Mouse (Mus musculus) right cerebral cortex, postnatal 36 days (tissue): ENCODE results near the gene P4hb.
"Not testable (repeated sequence)": the region's sequence is repeated elsewhere in the genome, so short reads cannot be mapped to it uniquely, and the experiment has no call there.

Experiments used
- DNase-seq, 2 experiments: peaks; one replicate each; pipeline ENCODE4 v3.0.0; 2022; ENCODE audit warnings: low spot score in 2 of 2, mixed read lengths in 1 of 2

The P4hb gene

DNA sequence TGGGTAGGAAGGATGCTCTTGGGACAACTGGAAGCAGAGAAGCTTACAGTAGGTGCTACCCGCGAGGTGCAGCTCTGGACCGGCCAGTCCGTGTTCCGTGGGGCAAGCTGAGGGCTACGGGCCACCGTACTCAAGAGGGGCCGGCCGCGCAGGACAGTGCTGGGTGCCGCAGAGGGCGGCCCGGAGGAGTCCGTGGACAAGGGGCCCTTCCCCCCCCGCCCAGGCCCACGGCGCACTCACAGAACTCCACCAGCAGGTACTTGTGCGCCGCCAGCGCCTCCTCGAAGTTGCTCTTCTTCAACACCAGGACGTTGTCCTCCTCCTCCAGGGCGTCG, 669 bp downstream of the P4hb start:
- DNase-seq, result no peak

DNA sequence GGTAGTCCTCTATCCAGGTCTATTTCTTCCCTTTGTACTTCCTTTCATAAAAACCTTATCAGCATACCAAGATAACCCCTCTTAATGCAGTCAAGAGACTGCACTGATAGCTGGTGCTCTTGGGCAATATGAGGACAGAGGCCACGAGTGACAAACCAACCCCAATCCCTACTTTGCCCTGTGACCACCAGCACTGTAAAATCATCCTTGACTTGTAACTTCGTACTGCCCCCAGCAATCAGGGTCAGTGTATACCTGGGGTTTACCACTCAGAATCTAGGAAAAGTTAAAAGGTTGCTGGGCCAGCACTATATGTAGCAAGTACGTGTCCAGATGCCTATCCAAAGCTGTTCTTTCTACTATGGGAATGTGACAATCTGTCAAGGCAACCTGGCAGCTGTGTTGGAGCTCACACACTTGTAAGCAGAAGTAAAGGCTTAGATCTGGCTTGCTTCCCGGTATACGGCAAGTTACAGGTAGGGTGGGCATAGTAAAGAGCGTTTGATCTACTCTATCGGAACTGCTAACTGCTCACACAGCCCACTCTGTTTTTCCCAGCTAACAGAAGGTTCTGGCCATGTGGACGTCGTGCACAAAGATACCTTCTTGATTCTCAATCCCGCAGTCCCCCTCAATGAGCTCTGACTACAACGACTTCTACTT, 1.2 kb downstream of the P4hb start:
- DNase-seq, result no peak

DNA sequence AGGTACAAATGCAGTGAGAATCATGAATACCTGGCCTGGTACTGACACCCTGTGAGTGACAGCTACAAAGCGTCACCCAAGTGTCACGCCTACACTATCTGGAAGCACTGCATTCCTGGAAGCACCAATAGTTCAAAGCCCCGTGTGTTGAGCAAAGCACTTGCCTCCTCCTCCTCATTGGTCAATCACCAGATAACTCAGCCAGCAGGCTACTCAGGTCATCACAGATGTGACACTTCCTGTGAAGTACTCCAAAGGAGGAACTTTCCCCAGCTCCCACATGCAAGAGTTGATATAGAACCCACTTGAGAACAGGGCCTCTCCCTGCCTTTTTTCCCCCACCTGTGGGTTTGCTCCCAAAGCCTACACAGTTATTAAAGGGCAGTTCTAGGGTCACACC, 1.9 kb downstream of the P4hb start:
- no peak for DNase-seq

DNA sequence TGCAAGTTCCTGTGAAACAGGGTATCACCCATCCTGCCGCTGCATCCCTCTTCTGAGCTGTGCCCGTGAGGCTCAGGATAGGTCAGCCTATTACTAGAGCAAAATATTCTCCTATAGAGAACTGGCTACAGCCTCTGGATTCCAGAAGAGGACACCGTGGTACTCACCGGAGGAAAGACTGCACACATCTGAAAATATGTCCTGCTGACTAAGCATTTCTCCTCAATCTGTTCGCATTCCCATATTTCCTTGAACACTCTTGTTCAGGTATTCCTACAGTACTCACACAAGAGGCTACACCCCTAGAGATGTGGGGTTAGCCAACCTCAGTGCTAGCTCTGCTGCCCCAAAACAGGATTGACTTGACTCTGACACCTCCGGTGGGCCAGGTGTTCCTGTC, 4.7 kb downstream of the P4hb start:
- no peak for DNase-seq

DNA sequence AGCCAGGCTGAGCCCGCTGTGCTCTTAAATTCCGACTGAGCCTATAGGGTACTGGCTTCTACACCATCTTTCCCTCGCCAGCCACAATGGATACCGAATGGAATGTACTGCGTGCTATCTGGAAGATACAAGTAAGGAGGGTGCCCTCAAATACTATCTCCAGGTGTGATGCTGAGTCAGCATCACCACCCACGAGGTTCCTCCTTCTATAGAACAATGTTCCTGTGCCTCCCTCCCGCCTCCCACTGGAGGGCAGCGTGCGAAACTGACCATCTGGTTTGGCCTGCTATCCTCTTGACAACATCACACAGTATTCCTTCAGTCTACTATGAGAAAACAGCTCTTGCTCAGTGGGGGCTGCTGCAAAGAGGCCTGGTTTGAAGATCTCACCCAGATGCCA, 7.9 kb downstream of the P4hb start:
- DNase-seq, result no peak

DNA sequence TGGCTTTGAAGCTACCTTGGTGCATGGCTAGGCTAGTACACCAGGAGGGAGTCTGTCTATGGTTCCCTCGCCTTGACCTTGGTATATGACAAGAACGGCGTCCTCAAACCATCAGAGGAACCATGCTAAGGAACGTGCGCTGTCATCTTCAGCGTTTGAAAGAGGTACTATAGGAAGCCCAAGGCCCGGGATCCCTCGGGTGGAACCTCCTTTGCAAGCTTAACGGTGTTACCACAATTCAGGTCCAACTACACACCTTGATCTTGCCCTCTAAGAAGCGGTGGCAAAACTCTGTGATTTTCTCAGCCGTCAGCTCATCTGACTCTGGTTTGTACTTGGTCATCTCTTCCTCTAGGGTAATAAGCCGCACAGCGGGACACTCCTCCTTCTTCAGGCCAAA, 10.1 kb downstream of the P4hb start:
- no peak for DNase-seq

DNA sequence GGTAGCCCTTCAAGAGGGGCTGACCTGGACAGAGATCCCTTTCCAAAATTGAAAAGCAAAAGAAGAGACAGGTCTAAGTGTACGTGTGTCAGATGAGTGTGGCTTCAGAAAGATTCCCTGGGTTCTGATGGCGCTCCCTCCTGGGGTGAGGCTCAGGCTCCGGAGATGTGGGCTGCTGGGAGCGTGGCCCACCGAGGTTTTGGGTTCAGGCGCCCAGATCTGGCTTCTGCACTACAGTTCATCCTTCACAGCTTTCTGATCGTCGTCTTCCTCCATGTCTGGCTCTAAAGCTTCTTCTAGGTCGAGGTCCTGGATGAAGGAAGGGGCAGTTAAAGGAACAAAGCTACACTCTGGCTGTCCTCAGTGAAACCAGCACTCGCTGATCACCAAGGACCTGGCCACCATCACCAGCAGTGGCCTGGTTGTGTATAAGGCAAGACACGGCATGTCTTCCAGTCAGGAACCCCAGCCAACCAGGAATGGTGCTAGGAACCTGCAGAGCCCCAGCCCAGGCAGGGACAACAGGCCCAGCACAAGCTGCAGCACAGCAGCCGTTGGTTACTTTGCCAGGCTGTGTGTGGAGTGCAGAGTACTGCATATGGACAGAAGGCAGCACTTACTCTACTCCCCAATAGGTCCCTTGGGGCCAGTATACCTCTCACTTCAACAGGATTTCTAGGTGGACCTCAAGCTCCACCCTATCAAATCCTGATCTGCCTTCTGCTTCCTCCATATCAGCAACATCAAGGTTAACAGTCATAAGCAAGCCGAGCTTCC, 11.9 kb downstream of the P4hb start:
- DNase-seq, result no peak

DNA sequence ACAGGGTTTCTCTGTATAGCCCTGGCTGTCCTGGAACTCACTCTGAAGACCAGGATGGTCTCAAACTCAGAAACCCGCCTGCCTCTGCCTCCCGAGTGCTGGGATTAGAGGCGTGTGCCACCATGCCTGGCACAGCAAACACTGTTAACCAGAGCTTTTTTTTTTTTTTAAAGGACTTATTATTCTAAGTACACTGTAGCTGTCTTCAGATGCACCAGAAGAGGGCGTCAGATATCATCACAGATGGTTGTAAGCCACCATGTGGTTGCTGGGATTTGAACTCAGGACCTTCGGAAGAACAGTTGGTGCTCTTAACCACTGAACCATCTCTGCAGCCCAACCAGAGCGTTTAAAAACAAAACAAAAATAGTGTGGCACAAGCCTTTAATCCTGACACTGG, 14.2 kb downstream of the P4hb start:
- DNase-seq, result not testable (repeated sequence)

DNA sequence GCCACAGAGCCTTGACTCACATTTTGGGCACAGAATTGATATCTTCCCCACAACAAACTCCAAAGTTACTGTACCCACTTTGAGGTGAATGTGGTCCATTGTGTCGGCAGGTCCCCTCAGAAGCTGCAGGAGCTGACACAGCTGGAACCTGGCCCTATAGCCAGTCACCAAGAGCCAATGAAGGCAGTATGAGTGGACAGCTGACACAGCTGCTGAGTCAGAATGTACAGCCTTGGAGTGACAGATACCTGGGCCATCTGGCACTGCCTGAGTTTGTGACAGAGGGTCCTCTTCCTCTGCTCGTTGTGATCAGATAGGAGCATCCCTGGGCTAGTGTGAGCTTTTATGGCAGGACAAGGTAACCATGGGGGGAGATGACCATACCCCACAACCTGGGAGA, 17.8 kb downstream of the P4hb start:
- no peak for DNase-seq

DNA sequence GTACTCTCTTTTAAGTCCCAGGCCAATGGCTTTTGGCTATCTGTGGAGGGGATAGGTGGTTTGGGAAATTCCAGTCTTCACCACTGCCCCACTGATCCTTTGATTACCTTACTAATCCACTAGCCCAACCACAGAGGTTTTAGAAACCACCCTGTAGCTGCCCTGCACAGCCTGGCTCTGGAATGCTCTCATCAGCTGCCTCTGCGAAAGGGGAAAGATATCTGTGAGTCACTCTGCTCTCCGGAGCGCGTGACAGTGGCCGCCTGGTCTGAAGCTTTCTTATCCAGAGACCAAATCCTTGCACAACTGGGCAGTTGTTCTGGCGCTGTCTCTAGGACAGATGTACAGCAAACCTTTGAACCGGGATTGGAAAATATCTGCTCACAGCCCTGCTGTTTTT, 18.2 kb downstream of the P4hb start:
- no peak for DNase-seq

DNA sequence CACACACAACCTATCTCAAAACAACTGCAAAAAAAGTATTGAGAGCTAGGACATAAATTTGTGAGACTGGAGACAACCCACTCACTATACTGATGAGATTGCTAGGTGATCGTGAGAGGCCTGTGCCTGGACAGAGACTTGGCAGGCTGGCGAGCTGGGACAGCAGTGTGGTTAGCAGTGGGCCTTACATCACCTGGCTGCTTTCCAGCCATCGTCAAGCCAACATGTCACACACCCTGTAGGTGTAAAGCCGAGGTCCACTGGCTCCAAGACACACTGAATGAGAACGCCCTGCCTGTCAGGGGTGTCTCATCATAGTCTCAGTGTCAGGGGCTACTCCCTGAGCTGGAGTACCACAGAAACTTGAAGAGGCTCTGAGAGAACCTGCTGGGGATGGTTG, 20.3 kb downstream of the P4hb start:
- DNase-seq, result no peak

DNA sequence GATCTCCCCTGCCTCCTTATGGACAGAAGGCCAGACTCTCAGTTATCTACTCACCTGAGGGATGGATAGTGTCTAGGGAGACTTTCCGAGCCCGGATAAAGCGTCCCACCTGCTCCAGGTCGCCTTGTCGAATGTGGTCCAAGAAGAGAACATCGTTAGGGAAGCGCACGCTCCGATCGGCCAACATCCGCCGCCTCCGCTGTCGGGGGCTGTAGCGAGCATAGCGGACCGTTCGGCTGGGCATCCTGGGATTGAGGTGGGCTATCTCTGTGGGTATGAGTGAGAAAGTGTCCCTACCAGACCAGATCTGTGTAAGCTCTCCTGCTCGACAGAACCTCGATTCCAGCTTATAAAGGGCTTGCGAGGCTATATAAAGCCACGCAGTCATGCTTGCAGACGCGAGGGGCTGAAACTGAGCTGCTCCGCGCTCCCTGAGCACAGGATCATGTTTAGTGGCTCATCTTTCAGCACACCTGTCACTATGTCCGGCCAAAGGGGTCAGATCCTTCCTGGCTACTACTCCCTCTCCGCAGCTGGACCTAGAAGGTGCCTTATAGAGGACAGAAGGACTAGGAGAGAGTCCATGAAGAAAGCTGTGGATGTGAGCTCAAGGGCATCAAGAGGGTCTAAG, 22.1 kb downstream of the P4hb start, which contains the start of gene Ppp1r27:
Ppp1r27 (minus strand) TSS at position 323 of the 631 bp plus-strand sequence.
- DNase-seq, result no peak

DNA sequence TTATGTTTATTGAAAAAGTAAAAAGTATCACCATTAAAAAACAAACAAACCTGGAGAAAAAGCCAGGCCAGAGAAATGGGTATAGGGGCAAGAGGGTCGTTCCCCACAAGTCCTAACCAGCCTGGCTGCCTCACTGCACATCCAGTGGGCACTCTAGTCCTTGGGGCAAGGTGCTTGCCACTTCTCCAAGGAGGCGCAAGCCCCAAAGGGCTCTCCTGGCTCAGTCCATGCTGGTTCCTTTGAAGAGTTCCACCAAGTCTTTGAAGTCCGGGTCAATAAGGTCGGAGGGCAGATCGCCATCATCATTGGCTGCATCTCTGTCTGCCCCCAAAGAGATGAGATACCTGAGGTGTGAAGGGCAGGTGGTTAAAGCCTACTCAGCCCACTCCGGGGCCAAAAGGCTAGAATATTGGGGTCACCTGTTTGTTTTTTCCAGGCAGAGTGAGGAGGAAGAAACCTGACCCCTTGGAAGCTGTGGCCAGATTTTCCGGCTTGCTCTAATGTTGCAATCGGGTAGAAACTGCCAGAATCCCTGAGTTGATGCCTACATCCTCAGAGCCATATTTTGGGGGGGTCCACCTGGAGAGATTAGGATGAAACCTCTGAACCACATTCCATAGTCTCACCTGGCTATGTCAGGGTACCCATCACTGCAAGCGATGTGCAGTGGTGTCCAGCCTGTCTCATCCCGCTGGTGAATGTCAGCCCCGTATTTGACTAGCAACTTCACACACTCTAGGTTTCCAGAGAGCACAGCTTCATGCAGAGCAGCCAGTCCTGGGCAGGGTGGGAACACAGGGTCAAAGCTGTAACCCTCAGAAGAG, 22.9 kb downstream of the P4hb start:
- no peak for DNase-seq

DNA sequence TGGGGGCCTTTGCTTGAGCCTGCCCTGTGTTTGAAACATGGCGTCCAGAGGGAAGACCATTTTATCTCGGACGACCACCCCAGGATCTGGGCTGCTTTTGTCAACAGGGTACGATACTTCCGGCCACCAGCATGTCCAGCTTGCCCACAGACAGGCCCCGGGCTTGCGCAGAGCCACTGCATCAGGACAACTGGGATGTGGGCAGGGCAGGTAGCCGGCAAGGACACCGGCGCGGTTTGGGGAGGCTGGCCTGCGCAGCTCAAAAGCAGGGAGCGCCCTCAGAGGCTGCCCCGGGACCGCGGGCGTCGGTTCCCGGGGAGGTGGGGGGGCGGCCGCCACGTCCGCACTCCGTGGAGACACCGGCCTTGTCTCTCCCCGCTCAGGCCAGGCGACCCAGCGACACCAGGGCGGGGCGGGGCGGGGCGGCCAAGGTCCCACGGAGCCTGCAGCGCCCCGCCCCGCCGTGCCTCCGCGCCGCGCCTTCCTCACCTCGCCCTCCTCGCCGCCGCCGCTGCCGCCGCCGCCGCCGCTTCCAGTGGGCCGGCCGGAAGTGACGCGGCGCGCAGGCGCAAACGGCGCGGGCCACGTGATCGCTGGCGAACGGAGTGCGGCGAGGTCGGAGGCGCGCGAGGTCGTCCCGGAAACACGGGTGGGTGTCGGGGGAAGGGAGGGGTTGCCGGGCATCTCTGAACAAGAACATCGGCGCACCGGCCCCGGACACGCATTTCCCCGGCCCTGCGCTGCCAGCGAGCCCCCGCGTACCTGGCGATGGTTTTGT, 23.7 kb downstream of the P4hb start, which contains the start of gene Mcrip1:
Mcrip1 (minus strand) TSS at position 560 of the 778 bp plus-strand sequence.
- peak; percentile 89 to 90 for DNase-seq

DNA sequence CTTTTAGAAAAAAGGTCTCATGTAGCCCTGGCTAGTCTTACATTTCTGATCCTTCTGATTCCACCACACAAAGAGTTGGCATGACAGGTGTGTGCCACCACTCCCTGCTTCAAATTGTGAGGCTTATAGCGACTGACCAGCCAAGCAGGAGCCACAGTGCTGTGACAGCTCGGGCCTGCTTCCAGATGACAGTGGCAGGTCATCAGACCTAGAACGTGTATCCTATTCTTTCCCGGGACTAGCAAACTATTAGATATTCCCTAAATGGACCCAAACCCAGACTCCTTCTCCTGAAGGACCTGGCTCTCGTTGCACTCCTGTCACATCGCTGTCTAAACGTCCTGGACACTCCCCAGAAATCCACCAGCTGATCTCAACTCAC, 24.3 kb downstream of the P4hb start:
- DNase-seq, result no peak

DNA sequence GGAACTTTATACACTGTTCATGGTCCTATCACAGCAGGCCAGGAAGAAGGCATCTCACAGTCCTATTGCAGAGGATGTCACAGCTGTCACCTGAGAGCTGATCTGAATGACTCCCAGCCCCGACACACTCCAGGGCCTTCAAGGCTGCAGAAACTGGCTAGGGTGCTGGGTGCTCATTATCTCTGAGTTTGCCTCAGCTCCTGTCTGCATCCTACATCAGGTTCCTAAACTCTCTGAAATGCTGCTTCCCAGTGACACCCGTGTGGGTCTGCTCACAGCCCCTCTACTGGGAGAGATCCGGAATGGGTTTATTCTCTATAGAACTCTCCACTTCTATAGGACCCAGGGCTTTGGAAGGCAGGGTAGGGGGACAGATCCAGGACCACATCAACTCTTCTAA, 24.8 kb downstream of the P4hb start:
- no peak for DNase-seq

DNA sequence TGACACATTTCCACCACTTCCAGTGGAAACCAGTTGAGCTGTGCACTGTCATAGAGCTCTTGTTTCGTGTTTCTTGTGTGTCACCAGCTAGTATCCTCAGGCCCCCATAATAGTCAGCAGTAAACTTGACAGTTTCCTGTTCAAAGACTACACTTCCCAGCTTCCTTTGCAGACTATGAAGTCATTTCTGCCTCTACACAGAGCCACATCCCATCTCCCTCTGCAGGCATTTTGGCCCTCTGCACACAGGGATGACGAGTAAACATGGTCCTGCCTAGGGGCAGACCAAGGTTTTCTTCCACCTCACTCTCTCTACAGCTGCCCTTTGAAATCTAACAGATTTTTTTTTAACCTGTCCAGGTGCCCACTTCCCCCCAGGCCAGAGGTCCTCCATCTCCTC, 25.6 kb downstream of the P4hb start:
- no peak for DNase-seq

DNA sequence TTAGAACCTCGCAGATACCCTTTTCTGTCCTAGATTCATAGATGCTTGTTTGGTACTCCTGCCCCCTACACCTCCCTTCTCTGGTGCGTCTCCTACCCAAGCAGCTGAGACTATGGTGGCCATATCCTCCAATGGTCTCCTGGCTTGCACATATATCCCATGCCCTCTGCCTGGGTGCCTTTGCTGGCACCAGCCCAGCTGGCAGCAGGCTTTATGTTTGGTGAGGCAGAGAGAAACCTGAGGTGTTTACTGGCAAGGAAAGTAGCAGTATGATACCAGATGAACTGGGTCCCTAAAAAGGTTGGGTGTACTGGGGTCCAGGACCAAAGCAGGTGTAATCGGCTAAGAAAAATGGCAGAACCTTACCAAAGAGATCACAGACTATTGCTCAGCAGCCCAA, 27.1 kb downstream of the P4hb start:
- no peak for DNase-seq

DNA sequence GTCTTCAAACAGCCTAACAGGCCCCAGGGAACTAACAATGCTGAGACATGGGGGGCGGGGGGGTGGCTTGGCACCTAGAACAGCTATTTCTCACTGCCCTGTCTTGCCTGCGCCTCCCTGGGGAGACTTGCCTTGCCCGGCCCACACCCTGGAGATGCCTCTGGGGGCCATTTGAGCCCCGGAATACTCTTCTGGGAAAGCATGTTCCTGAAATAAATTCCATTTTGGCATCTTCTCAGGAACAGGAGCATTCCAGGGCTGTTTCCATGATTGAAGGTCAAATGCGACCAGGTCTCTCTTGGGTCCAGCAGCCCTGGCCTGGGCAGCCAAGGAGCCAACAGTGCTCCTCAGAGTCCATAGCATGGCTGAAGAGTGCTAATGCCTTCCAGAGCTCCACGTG, 30.7 kb downstream of the P4hb start:
- DNase-seq, result no peak

DNA sequence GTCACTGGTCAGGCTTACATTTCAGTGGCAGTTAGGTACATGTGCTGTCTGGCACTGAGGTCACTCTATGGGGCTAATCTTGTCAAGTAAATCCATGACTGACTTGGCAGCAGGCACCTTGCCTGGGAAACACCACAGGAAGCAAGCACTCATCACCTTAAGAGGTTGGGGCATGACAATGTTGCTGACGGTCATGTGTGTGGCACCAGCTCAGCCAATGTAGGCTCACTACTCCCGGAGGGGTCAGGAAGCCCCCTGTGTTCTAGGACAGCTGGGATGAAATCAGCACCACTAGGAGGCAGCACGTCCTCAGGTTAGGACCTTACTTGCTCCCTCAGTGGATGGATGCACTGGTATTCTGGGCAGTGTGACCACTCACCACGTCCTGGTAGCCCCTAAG, 31.1 kb downstream of the P4hb start:
- DNase-seq, result no peak

DNA sequence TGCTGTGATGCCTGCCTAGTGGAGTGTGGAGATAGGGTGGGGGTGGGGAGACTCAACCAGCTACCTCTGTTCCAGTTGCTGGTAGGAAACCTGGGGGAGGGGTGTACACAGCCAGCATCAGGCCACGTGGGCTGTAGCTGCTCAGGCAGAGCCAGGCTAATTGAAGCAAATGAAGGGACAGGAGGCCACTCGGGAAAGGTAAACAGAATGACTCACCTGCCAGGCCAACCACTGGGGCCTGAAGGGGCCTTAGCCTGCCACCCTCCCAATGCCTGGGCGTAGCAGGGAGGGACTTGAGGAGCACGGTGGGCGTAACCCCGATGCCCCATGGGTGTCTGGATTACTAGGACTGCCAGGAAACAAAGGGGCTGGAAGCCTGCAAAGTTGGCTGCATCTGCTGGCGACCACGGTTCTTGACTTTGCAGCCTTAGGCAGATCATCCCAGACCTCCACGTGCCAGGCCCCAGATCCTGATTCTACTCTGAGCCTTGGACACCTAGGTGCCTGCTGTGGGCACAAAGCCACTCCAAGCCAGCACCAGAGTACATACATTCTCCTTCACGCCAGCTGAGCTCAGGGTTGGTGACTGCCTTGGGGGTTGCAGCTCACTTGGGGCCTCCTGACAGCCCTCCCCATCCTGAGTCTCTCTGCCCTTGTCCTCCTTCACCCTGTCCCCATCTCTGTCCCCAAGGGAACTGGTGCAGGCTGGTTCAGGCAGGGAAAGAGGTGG, 33.6 kb downstream of the P4hb start:
- DNase-seq, result no peak
